Mouse (Mus musculus) heart, embryonic 15.5 days (tissue): ENCODE measurements around the gene Apol8. TPM values are rescaled to one million over a fixed set of nuclear protein-coding genes. Genes with fewer than 3 reads are reported as not detected.
"Not testable (repeated sequence)": the region's sequence is repeated elsewhere in the genome, so short reads cannot be mapped to it uniquely, and the experiment has no call there.

Source experiments
- ATAC-seq: fragments of 200-750 bp; cut with Nextera tagmentation; replicated peaks from 2 replicates; pipeline ENCODE4 v1.8.0; 2017; ENCODE audit warnings: low read depth, moderate TSS enrichment; ENCODE audit not compliant: insufficient number of reproducible peaks, insufficient read depth, low FRiP score
- H3K27ac ChIP-seq: fragments of 300-500 bp; sonication (generic); 2 replicates; pipeline ENCODE4 v1.5.1; 2015; ENCODE audit warnings: mild to moderate bottlenecking, inconsistent platforms
- H3K27me3 ChIP-seq: fragments of 300-500 bp; sonication (generic); 2 replicates; pipeline ENCODE4 v1.6.1; 2015; ENCODE audit warnings: inconsistent platforms
- H3K36me3 ChIP-seq: fragments of 300-500 bp; sonication (generic); 2 replicates; pipeline ENCODE4 v1.6.1; 2015; ENCODE audit warnings: mild to moderate bottlenecking, inconsistent platforms
- H3K4me1 ChIP-seq: fragments of 300-500 bp; sonication (generic); replicated peaks from 2 replicates; pipeline ENCODE4 v1.6.1; 2015; ENCODE audit warnings: inconsistent platforms
- H3K4me2 ChIP-seq: fragments of 300-500 bp; sonication (generic); 2 replicates; pipeline ENCODE4 v1.6.1; 2015; ENCODE audit warnings: inconsistent platforms, mild to moderate bottlenecking, moderate library complexity
- H3K4me3 ChIP-seq: fragments of 300-500 bp; sonication (generic); 2 replicates; pipeline ENCODE4 v1.5.1; 2015; ENCODE audit warnings: mild to moderate bottlenecking, inconsistent platforms
- H3K9ac ChIP-seq: fragments of 300-500 bp; sonication (generic); 2 replicates; pipeline ENCODE4 v1.6.1; 2015; ENCODE audit warnings: mild to moderate bottlenecking, inconsistent platforms
- H3K9me3 ChIP-seq: fragments of 300-500 bp; sonication (generic); replicated peaks from 2 replicates; pipeline ENCODE4 v1.6.1; 2016; ENCODE audit warnings: inconsistent platforms
- WGBS: fragments of 180-500 bp; shearing (Covaris S2); methylation state at CpG from one replicate; pipeline ENCODE4 v1.1.7; 2015; ENCODE audit warnings: mixed read lengths; 5-methylcytosine and 5-hydroxymethylcytosine counted together
- polyA plus RNA-seq: library from polyadenylated mRNA; unstranded; fragments of >200 nt; fragmentation: Nextera tagmentation; extraction: Ambion mirVana; gene quantifications from 2 replicates; pipeline ENCODE4 v1.2.1, GENCODE M21; 2015

The Apol8 gene
- polyA plus RNA-seq, 1 experiment from 2014 or later: not detected

GRCm38 (mm10) chr15:77727745-77728144, 29.1 kb downstream of the Apol8 start:
- H3K9ac ChIP-seq, H3K27me3 ChIP-seq, H3K27ac ChIP-seq, H3K36me3 ChIP-seq, H3K4me1 ChIP-seq, H3K9me3 ChIP-seq, H3K4me2 ChIP-seq, ATAC-seq, H3K4me3 ChIP-seq: not testable (repeated sequence)
- 73% methylated on average over 3 of the region's 3 CpGs for WGBS

- not testable (repeated sequence) for H3K27ac ChIP-seq, H3K9ac ChIP-seq, H3K36me3 ChIP-seq, ATAC-seq, H3K27me3 ChIP-seq, H3K4me3 ChIP-seq, H3K9me3 ChIP-seq, H3K4me2 ChIP-seq, H3K4me1 ChIP-seq
- 8% methylated on average over 3 of the region's 3 CpGs for WGBS
These were observed 29.7 kb downstream of the Apol8 start for GRCm38 (mm10) chr15:77727139-77727538.

- not testable (repeated sequence) for H3K36me3 ChIP-seq, H3K4me2 ChIP-seq, H3K9me3 ChIP-seq, H3K27me3 ChIP-seq, H3K9ac ChIP-seq, H3K4me3 ChIP-seq, H3K4me1 ChIP-seq
- peak; percentile 83 for ATAC-seq
- 26% methylated on average over 6 of the region's 6 CpGs for WGBS
- H3K27ac ChIP-seq: peak overlapping the region; percentile 49; the same call in 1 of the 2 replicates
These were observed 31.3 kb downstream of the Apol8 start for GRCm38 (mm10) chr15:77725393-77726020.

GRCm38 (mm10) chr15:77724208-77724911, 32.4 kb downstream of the Apol8 start:
- H3K36me3 ChIP-seq, H3K4me1 ChIP-seq, H3K4me2 ChIP-seq, H3K27me3 ChIP-seq, H3K27ac ChIP-seq, ATAC-seq, H3K9me3 ChIP-seq, H3K4me3 ChIP-seq, H3K9ac ChIP-seq: not testable (repeated sequence)
- WGBS: 24% methylated on average over 4 of the region's 10 CpGs

GRCm38 (mm10) chr15:77721509-77721908, 35.3 kb downstream of the Apol8 start:
- not testable (repeated sequence) for H3K36me3 ChIP-seq, H3K9me3 ChIP-seq, H3K4me3 ChIP-seq, H3K9ac ChIP-seq, ATAC-seq, H3K4me2 ChIP-seq, H3K27me3 ChIP-seq, H3K27ac ChIP-seq, H3K4me1 ChIP-seq
- no CpG with 5 or more reads among the region's 3 CpGs for WGBS

GRCm38 (mm10) chr15:77718240-77718639, 38.6 kb downstream of the Apol8 start:
- not testable (repeated sequence) for H3K9ac ChIP-seq, H3K27ac ChIP-seq, H3K9me3 ChIP-seq, H3K4me2 ChIP-seq, H3K27me3 ChIP-seq, H3K4me1 ChIP-seq, ATAC-seq, H3K36me3 ChIP-seq, H3K4me3 ChIP-seq
- 35% methylated on average over 4 of the region's 6 CpGs for WGBS

- not testable (repeated sequence) for H3K27ac ChIP-seq, H3K4me1 ChIP-seq, H3K36me3 ChIP-seq, H3K27me3 ChIP-seq, H3K4me3 ChIP-seq, H3K9me3 ChIP-seq, H3K4me2 ChIP-seq, H3K9ac ChIP-seq
- peak; percentile 50; the same call in 1 of the 2 replicates for ATAC-seq
- WGBS: 67% methylated on average over 1 of the region's 1 CpGs
These were observed 47.9 kb downstream of the Apol8 start for GRCm38 (mm10) chr15:77708936-77709335.

- H3K27me3 ChIP-seq, H3K27ac ChIP-seq, H3K36me3 ChIP-seq, H3K4me3 ChIP-seq, H3K4me2 ChIP-seq, ATAC-seq, H3K9ac ChIP-seq, H3K4me1 ChIP-seq, H3K9me3 ChIP-seq: not testable (repeated sequence)
- 78% methylated on average over 3 of the region's 3 CpGs for WGBS
These were observed 51.5 kb downstream of the Apol8 start for GRCm38 (mm10) chr15:77705306-77705705.

- H3K36me3 ChIP-seq, H3K9me3 ChIP-seq, H3K27ac ChIP-seq, H3K9ac ChIP-seq, ATAC-seq, H3K27me3 ChIP-seq, H3K4me3 ChIP-seq, H3K4me1 ChIP-seq, H3K4me2 ChIP-seq: not testable (repeated sequence)
- WGBS: 60% methylated on average over 4 of the region's 4 CpGs
These were observed 58.1 kb downstream of the Apol8 start, which contains the start of gene Apol7e for GRCm38 (mm10) chr15:77698656-77699055. TSS of gene Apol7e (plus strand) at chr15:77698857.

Other genes starting within 250 kb of the Apol8 start
- gene Apol11a, start 248.7 kb downstream of the Apol8 start, polyA plus RNA-seq: not detected in 2 replicates
- gene Apol7c, start 223.7 kb downstream of the Apol8 start, polyA plus RNA-seq: 0.15 TPM in 1 of 2 replicates, not detected in the other
- gene 1700025B11Rik, start 195.1 kb downstream of the Apol8 start, polyA plus RNA-seq: not detected in 2 replicates
- gene Apol10b, start 160.9 kb downstream of the Apol8 start, polyA plus RNA-seq: 0.06 and 0.08 TPM in 2 replicates
- not detected in 2 replicates for gene Gm36245, start 157.7 kb downstream of the Apol8 start, polyA plus RNA-seq
- gene Apol11b, start 113.7 kb downstream of the Apol8 start, polyA plus RNA-seq: 0.40 and 0.66 TPM in 2 replicates
- 0.05 and 0.14 TPM in 2 replicates for gene Apol7e, start 58.1 kb downstream of the Apol8 start, polyA plus RNA-seq
- 0.13 and 0.26 TPM in 2 replicates for gene Apol9b, start 28.0 kb downstream of the Apol8 start, polyA plus RNA-seq
- gene Myh9, start 85.2 kb upstream of the Apol8 start, polyA plus RNA-seq: 25.2 and 33.7 TPM in 2 replicates
- 251 and 280 TPM in 2 replicates for gene Txn2, start 172.0 kb upstream of the Apol8 start, polyA plus RNA-seq
- 0.48 and 1.2 TPM in 2 replicates for gene Foxred2, start 199.7 kb upstream of the Apol8 start, polyA plus RNA-seq
- 108 and 130 TPM in 2 replicates for gene Eif3d, start 213.8 kb upstream of the Apol8 start, polyA plus RNA-seq